Mouse (Mus musculus) brown adipose tissue, adult 24 weeks (tissue): ENCODE data around the gene Palld. TPM values are rescaled to one million over a fixed set of nuclear protein-coding genes. Genes with fewer than 3 reads are reported as not detected.

Source experiments
- H3K27ac ChIP-seq: fragments of 200-500 bp; replicated peaks from 2 replicates; pipeline ENCODE4 v1.5.1; 2012; ENCODE audit warnings: low read depth, mild to moderate bottlenecking, low read length
- H3K4me1 ChIP-seq: fragments of 200-500 bp; 2 replicates; pipeline ENCODE4 v1.6.1; 2012; ENCODE audit warnings: low read length, mixed read lengths; ENCODE audit not compliant: control insufficient read depth, insufficient read depth, insufficient read length
- H3K4me3 ChIP-seq: fragments of 200-500 bp; 2 replicates; pipeline ENCODE4 v1.5.1; 2012; ENCODE audit warnings: low read depth, mild to moderate bottlenecking, low read length, moderate library complexity; ENCODE audit not compliant: insufficient read depth
- polyA plus RNA-seq: library from polyadenylated mRNA; stranded (reverse); fragments of >200 nt; gene quantifications from 2 replicates; pipeline ENCODE4 v1.2.4, GENCODE M21; 2012; ENCODE audit not compliant: missing spikeins, insufficient read depth, insufficient read length

The Palld gene
- polyA plus RNA-seq, 1 experiment, result 14.7 TPM

GRCm38 (mm10) chr8:61736117-61736516 is 166.4 kb downstream of the Palld start:
- H3K4me3 ChIP-seq, result no peak overlapping the region
- no peak overlapping the region for H3K27ac ChIP-seq
- H3K4me1 ChIP-seq, result no peaks in the 10 kb centered on the region

GRCm38 (mm10) chr8:61734164-61734563 is 168.3 kb downstream of the Palld start:
- Histone ChIP-seq H3K27ac (no peak overlapping the region), H3K4me1 (no peaks in the 10 kb centered on the region)

DNA sequence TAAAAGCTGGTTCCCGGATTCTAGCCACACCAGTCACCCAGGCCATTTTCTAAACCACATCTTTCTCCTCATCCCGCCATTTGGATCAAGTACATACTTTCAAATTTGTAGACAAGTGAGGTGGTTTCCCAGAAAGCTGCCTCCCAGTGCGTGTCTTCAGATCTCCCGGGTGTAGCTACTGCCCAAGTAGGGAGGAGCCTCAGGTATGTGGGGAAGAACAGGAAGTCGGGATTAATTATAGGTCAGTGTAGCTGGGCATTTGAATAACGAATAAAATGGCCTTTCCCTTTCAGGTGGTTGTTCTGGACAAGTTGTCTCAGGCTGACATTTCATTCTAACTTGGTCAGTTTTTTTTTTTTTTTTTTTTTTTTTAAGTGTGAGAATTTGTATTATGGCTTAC is 170.3 kb downstream of the Palld start:
- H3K27ac ChIP-seq, result no peak overlapping the region
- H3K4me1 ChIP-seq, result no peaks in the 10 kb centered on the region

More at GRCm38 (mm10) chr8:61734164-61734563, 168.3 kb downstream of the Palld start:
- H3K4me3 ChIP-seq, result no peak overlapping the region

GRCm38 (mm10) chr8:61731306-61732088 is 171.0 kb downstream of the Palld start:
- Histone ChIP-seq H3K27ac (no peak overlapping the region), H3K4me3 (no peak overlapping the region), H3K4me1 (no peaks in the 10 kb centered on the region)

More for the DNA sequence above, 170.3 kb downstream of the Palld start:
- H3K4me3 ChIP-seq, result no peak overlapping the region

GRCm38 (mm10) chr8:61730669-61731068 is 171.8 kb downstream of the Palld start:
- H3K4me1 ChIP-seq, result no peaks in the 10 kb centered on the region
- no peak overlapping the region for H3K4me3 ChIP-seq
- H3K27ac ChIP-seq, result no peak overlapping the region

GRCm38 (mm10) chr8:61725306-61726017 is 177.0 kb downstream of the Palld start:
- no peak overlapping the region for H3K27ac ChIP-seq
- no peak overlapping the region for H3K4me3 ChIP-seq
- H3K4me1 ChIP-seq, result no peaks in the 10 kb centered on the region

DNA sequence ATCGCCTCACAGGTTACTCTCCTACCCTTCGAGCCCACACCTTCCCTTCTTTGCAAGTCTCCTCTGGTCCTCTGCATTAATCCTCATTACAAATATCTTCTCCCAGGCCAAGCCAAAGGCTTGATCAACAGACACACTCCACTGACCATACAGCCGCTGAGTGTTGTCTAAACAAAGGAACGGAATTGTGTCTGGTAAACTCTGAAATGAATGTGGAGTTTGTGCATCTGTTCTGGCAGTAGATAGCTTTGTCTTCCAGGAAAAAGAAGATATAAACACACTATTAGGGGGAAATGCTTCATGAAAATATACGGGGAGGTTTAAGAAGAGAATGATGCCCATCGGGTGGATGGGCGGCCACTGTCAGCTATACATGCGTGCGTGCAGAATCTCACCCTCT is 180.3 kb downstream of the Palld start:
- no peak overlapping the region for H3K4me3 ChIP-seq
- H3K27ac ChIP-seq, result no peak overlapping the region
- no peaks in the 10 kb centered on the region for H3K4me1 ChIP-seq

- Histone ChIP-seq H3K4me1 (peaks cover 2% of the 10 kb centered on the region; the same call in 1 of the 2 replicates), H3K27ac (no peak overlapping the region), H3K4me3 (no peak overlapping the region)
These were observed 187.0 kb downstream of the Palld start for GRCm38 (mm10) chr8:61715351-61716125.

DNA sequence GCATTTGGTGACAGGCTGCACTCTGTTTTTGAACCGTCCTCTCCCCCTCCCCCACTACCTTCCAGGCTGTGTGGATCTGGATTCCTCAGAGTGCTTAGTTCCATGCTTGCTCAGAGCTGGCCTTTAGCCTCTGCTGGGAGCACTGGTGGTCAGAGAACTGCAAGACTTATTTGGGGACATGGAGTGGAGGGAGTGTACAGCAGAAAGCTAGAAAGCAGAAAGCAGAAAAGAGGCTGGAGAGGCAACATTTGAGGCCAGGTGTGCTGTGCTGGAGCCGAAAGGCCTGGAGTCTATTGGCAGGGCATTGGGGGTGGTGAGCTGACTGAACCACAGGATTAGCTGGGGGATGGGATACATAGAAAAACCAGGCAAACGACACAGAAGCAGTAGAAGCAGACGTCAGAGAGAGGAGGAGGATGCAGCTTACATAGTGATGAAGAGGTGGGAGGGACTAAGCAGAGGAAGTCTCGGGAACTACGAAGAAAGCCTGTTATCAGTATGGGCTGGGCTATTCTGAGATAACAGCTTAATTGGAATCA is 188.1 kb downstream of the Palld start:
- Histone ChIP-seq H3K27ac (no peak overlapping the region), H3K4me1 (peaks cover 2% of the 10 kb centered on the region; the same call in 1 of the 2 replicates), H3K4me3 (no peak overlapping the region)

- Histone ChIP-seq H3K4me3 (no peak overlapping the region), H3K27ac (no peak overlapping the region), H3K4me1 (peaks cover 4% of the 10 kb centered on the region)
These were observed 189.1 kb downstream of the Palld start for GRCm38 (mm10) chr8:61713195-61713990.

DNA sequence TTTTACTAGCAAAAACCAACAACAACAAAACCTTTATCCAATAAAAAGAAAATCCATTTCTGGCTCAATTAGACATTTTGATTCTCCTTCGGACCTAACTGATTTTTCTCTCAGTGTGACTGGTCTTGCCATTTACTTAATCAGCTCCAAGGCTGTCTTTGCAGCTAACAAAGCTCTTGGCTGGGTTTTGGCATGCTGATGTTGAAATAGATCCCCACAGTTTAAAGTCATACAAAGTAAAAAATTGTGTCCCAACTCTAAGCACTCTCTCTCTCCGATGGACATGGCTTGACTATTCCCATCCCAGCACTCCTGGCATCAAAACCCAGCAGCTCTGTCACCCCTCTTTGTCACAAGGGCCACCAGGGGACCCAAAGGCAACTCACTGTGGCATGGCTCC is 190.1 kb downstream of the Palld start:
- H3K27ac ChIP-seq, result no peak overlapping the region
- H3K4me3 ChIP-seq, result no peak overlapping the region
- H3K4me1 ChIP-seq, result peaks cover 6% of the 10 kb centered on the region

GRCm38 (mm10) chr8:61708586-61709305 is 193.7 kb downstream of the Palld start:
- peak overlapping the region; percentile 56 for H3K4me3 ChIP-seq
- peak overlapping the region; percentile 99 for H3K27ac ChIP-seq
- H3K4me1 ChIP-seq, result peaks cover 6% of the 10 kb centered on the region

- Histone ChIP-seq H3K4me1 (peaks cover 4% of the 10 kb centered on the region), H3K4me3 (no peak overlapping the region), H3K27ac (no peak overlapping the region)
These were observed 197.0 kb downstream of the Palld start for GRCm38 (mm10) chr8:61705491-61705890.

DNA sequence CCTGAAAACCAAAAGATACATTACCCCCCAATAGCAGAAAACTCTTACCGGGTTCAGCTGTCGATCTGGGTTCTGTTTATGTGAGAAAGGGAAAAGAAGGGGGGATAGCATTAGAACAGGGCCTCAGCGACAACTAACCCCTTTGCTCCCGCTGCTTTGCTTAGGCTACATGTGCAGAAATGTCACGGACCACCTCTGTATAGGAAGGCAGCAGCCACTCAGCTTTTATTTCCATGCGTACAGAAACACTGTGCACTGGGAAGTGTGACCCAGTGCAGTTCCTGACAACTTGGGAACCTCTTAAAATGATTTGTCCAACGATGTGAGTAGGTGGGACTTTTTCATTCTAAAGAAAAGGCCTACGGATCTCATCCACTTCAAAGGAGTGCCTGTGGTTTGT is 200.4 kb downstream of the Palld start:
- no peak overlapping the region for H3K4me3 ChIP-seq
- no peak overlapping the region for H3K27ac ChIP-seq
- H3K4me1 ChIP-seq, result no peaks in the 10 kb centered on the region
